Mouse (Mus musculus) thymus, adult 2 months (tissue): Measurements from ENCODE around the gene Rnf130. TPM values are rescaled to one million over a fixed set of nuclear protein-coding genes. Genes with fewer than 3 reads are reported as not detected.

Experiments used
- DNase-seq: peaks from one replicate; pipeline ENCODE4 v3.0.0; 2021
- H3K27ac ChIP-seq: fragments of 200-500 bp; 2 replicates; pipeline ENCODE4 v1.5.1; 2012; ENCODE audit warnings: low read length, control low read depth; ENCODE audit not compliant: control insufficient read depth, insufficient read depth
- H3K27me3 ChIP-seq: fragments of 200-500 bp; 2 replicates; pipeline ENCODE4 v1.6.1; 2012; ENCODE audit warnings: mild to moderate bottlenecking, low read length, moderate library complexity, mixed read lengths; ENCODE audit not compliant: control insufficient read depth, insufficient read depth
- H3K36me3 ChIP-seq: fragments of 200-500 bp; 2 replicates; pipeline ENCODE4 v1.6.1; 2012; ENCODE audit warnings: mild to moderate bottlenecking, low read length, moderate library complexity; ENCODE audit not compliant: control insufficient read depth, insufficient read depth
- H3K4me1 ChIP-seq: fragments of 200-500 bp; replicated peaks from 2 replicates; pipeline ENCODE4 v1.6.1; 2012; ENCODE audit warnings: low read length; ENCODE audit not compliant: control insufficient read depth, insufficient read depth
- H3K4me3 ChIP-seq: fragments of 200-500 bp; 2 replicates; pipeline ENCODE4 v1.5.1; 2012; ENCODE audit warnings: mild to moderate bottlenecking, low read length, control low read depth, moderate library complexity; ENCODE audit not compliant: control insufficient read depth, insufficient read depth
- CTCF ChIP-seq: fragments of 200-500 bp; IDR thresholded peaks from 2 replicates; pipeline ENCODE4 v1.5.1; 2012; ENCODE audit warnings: mild to moderate bottlenecking, control low read depth, low read length, moderate library complexity, borderline replicate concordance; ENCODE audit not compliant: control insufficient read depth, poor library complexity, insufficient read depth; ENCODE audit errors: extremely low read depth
- POLR2A ChIP-seq: fragments of 200-500 bp; IDR thresholded peaks from 2 replicates; pipeline ENCODE4 v1.6.1; 2012; ENCODE audit warnings: mild to moderate bottlenecking, low read length, control low read depth, moderate library complexity; ENCODE audit not compliant: control insufficient read depth, poor library complexity, insufficient read depth; ENCODE audit errors: extremely low read depth
- WGBS: fragments of 180-500 bp; shearing (Covaris S2); methylation state at CpG from one replicate; pipeline ENCODE4 v1.1.7; 2018; 5-methylcytosine and 5-hydroxymethylcytosine counted together
- polyA plus RNA-seq: library from polyadenylated mRNA; depleted of rRNA; stranded (reverse); fragments of >200 nt; gene quantifications from 2 replicates; pipeline ENCODE4 v1.2.3, GENCODE M21; 2012

The Rnf130 gene
- polyA plus RNA-seq, 1 experiment: 30.3 TPM

- no peak overlapping the region for H3K27ac ChIP-seq
- H3K4me1 ChIP-seq: no peaks in the 10 kb centered on the region
- no peak for TF ChIP-seq CTCF
- no peak for TF ChIP-seq POLR2A
- peaks cover 32% of the 10 kb centered on the region for H3K36me3 ChIP-seq
- H3K27me3 ChIP-seq: no peaks in the 10 kb centered on the region
- WGBS: 95% methylated on average over 7 of the region's 7 CpGs
- no peak for DNase-seq
- H3K4me3 ChIP-seq: no peak overlapping the region
Measured at GRCm38 (mm10) chr11:50139571-50139970, 114.4 kb downstream of the Rnf130 start.

- peaks cover 64% of the 10 kb centered on the region for H3K36me3 ChIP-seq
- no peak overlapping the region for H3K27ac ChIP-seq
- WGBS: 95% methylated on average over 3 of the region's 3 CpGs
- TF ChIP-seq POLR2A: no peak
- no peak for TF ChIP-seq CTCF
- no peak for DNase-seq
- H3K27me3 ChIP-seq: no peaks in the 10 kb centered on the region
- no peaks in the 10 kb centered on the region for H3K4me1 ChIP-seq
- no peak overlapping the region for H3K4me3 ChIP-seq
Measured at GRCm38 (mm10) chr11:50145529-50145928, 120.4 kb downstream of the Rnf130 start.

- Histone ChIP-seq H3K36me3 (peaks cover 61% of the 10 kb centered on the region), H3K27ac (no peak overlapping the region), H3K27me3 (no peaks in the 10 kb centered on the region), H3K4me1 (no peaks in the 10 kb centered on the region), H3K4me3 (no peak overlapping the region)
- 97% methylated on average over 13 of the region's 13 CpGs for WGBS
- DNase-seq: no peak
- no peak for TF ChIP-seq CTCF
Measured at GRCm38 (mm10) chr11:50146121-50146520, 121.0 kb downstream of the Rnf130 start.

- whole genome bisulfite sequencing: 86% methylated on average over 9 of the region's 9 CpGs
- H3K4me3 ChIP-seq: no peak overlapping the region
- H3K36me3 ChIP-seq: peaks cover 61% of the 10 kb centered on the region
- H3K4me1 ChIP-seq: no peaks in the 10 kb centered on the region
- TF ChIP-seq CTCF (no peak), POLR2A (no peak)
- no peak overlapping the region for H3K27ac ChIP-seq
- DNase-seq: no peak
- no peaks in the 10 kb centered on the region for H3K27me3 ChIP-seq
Measured at GRCm38 (mm10) chr11:50147267-50147957, 122.3 kb downstream of the Rnf130 start.

DNA sequence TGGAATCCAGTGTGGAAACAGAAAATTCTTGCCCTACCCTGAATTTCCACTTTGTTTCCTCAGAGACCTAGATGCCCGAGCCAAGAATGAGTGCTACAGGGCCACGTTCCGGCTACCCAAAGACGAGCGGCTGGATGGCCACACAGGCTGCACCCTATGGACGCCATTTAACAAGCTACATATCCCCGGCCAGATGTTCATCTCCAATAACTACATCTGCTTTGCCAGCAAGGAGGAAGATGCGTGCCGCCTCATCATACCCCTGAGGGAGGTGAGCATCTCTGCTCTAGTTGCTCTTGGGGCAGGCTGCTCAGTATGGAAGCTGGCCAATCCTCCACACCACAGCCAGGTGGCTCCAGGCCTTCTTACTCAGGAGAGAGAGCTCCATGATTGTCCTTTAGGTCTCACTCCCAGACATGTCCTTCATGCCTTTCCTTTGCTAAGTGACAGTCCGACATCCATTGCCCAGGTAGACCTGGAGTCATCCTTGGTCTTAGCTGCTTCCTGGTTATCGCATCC, 122.9 kb downstream of the Rnf130 start:
- H3K27ac ChIP-seq: no peak overlapping the region
- no peak for TF ChIP-seq POLR2A
- TF ChIP-seq CTCF: no peak
- H3K4me3 ChIP-seq: no peak overlapping the region
- H3K36me3 ChIP-seq: peaks cover 67% of the 10 kb centered on the region
- H3K27me3 ChIP-seq: no peaks in the 10 kb centered on the region
- no peaks in the 10 kb centered on the region for H3K4me1 ChIP-seq
- no peak for DNase-seq
- WGBS: 97% methylated on average over 11 of the region's 11 CpGs

- Histone ChIP-seq H3K36me3 (peaks cover 77% of the 10 kb centered on the region), H3K27me3 (no peaks in the 10 kb centered on the region), H3K27ac (no peak overlapping the region), H3K4me1 (no peaks in the 10 kb centered on the region), H3K4me3 (no peak overlapping the region)
- no peak for DNase-seq
- TF ChIP-seq CTCF (no peak), POLR2A (no peak)
- 96% methylated on average over 7 of the region's 7 CpGs for WGBS
Measured at GRCm38 (mm10) chr11:50149200-50149599, 124.1 kb downstream of the Rnf130 start.
